Mouse (Mus musculus) neural tube, embryonic 14.5 days (tissue): ENCODE data around the gene Tmem63b. TPM values are rescaled to one million over a fixed set of nuclear protein-coding genes. Genes with fewer than 3 reads are reported as not detected.
A peak's percentile ranks its signal among the peaks of the same experiment; 100 is the strongest.

Source experiments
- ATAC-seq: fragments of 200-750 bp; cut with Nextera tagmentation; 2 replicates; pipeline ENCODE4 v1.8.0; 2017; ENCODE audit warnings: low read depth, mild to moderate bottlenecking, moderate TSS enrichment, moderate library complexity
- H3K27ac ChIP-seq: fragments of 300-500 bp; sonication (generic); 2 replicates; pipeline ENCODE4 v1.5.1; 2014; ENCODE audit warnings: low read depth, mild to moderate bottlenecking, control low read depth, low read length, moderate library complexity, mixed read lengths
- H3K27me3 ChIP-seq: fragments of 300-500 bp; sonication (generic); 2 replicates; pipeline ENCODE4 v1.6.1; 2014; ENCODE audit warnings: low read length; ENCODE audit not compliant: control insufficient read depth, insufficient read depth
- H3K36me3 ChIP-seq: fragments of 300-500 bp; sonication (generic); 2 replicates; pipeline ENCODE4 v1.6.1; 2014; ENCODE audit warnings: low read length, mixed read lengths; ENCODE audit not compliant: control insufficient read depth, insufficient read depth
- H3K4me1 ChIP-seq: fragments of 300-500 bp; sonication (generic); 2 replicates; pipeline ENCODE4 v1.6.1; 2014; ENCODE audit warnings: low read length; ENCODE audit not compliant: control insufficient read depth, insufficient read depth
- H3K4me2 ChIP-seq: fragments of 300-500 bp; sonication (generic); 2 replicates; pipeline ENCODE4 v1.6.1; 2014; ENCODE audit warnings: mild to moderate bottlenecking, low read depth, low read length, control low read depth
- H3K4me3 ChIP-seq: fragments of 300-500 bp; sonication (generic); 2 replicates; pipeline ENCODE4 v1.5.1; 2014; ENCODE audit warnings: low read depth, low read length, control low read depth, mixed read lengths
- H3K9ac ChIP-seq: fragments of 300-500 bp; sonication (generic); replicated peaks from 2 replicates; pipeline ENCODE4 v1.6.1; 2014; ENCODE audit warnings: low read depth, mild to moderate bottlenecking, control low read depth, low read length, mixed read lengths
- H3K9me3 ChIP-seq: fragments of 300-500 bp; sonication (generic); 2 replicates; pipeline ENCODE4 v1.6.1; 2016; ENCODE audit warnings: low read length; ENCODE audit not compliant: control insufficient read depth
- WGBS: fragments of 180-500 bp; shearing (Covaris S2); extraction: QIAGEN DNeasy Blood & Tissue Kit; methylation state at CpG from one replicate; pipeline ENCODE4 v1.1.7; 2014; 5-methylcytosine and 5-hydroxymethylcytosine counted together
- polyA plus RNA-seq: library from polyadenylated mRNA; unstranded; fragments of >200 nt; fragmentation: Nextera tagmentation; extraction: Ambion mirVana; gene quantifications from 2 replicates; pipeline ENCODE4 v1.2.1, GENCODE M21; 2014

Tmem63b gene
- polyA plus RNA-seq, 1 experiment from 2014 or later: 117 TPM

- ATAC-seq: no peak
- no peak overlapping the region for H3K9ac ChIP-seq
- H3K4me2 ChIP-seq: no peak overlapping the region
- no peaks in the 10 kb centered on the region for H3K36me3 ChIP-seq
- H3K27me3 ChIP-seq: no peaks in the 10 kb centered on the region
- no peaks in the 10 kb centered on the region for H3K9me3 ChIP-seq
- H3K4me3 ChIP-seq: no peak overlapping the region
- WGBS: 75% methylated on average over 10 of the region's 10 CpGs
- H3K4me1 ChIP-seq: peaks cover 12% of the 10 kb centered on the region
- H3K27ac ChIP-seq: no peak overlapping the region
Observed at GRCm38 (mm10) chr17:45729387-45729786, 42.7 kb upstream of the Tmem63b start.

- Histone ChIP-seq H3K4me2 (no peak overlapping the region), H3K9ac (no peak overlapping the region), H3K9me3 (no peaks in the 10 kb centered on the region), H3K27ac (no peak overlapping the region), H3K4me3 (no peak overlapping the region), H3K36me3 (no peaks in the 10 kb centered on the region), H3K27me3 (no peaks in the 10 kb centered on the region), H3K4me1 (peaks cover 5% of the 10 kb centered on the region; the same call in 1 of the 2 replicates)
- 62% methylated on average over 8 of the region's 8 CpGs for WGBS
- ATAC-seq: no peak
Observed at GRCm38 (mm10) chr17:45727983-45728723, 41.4 kb upstream of the Tmem63b start.

- H3K27me3 ChIP-seq: no peaks in the 10 kb centered on the region
- no peak for ATAC-seq
- no peaks in the 10 kb centered on the region for H3K9me3 ChIP-seq
- no peaks in the 10 kb centered on the region for H3K36me3 ChIP-seq
- 0 out of 2 replicates have a peak, but pooled peaks cover 3% of the 10 kb centered on the region for H3K4me1 ChIP-seq
- H3K9ac ChIP-seq: no peak overlapping the region
- no peak overlapping the region for H3K4me2 ChIP-seq
- WGBS: 88% methylated on average over 2 of the region's 2 CpGs
- H3K27ac ChIP-seq: no peak overlapping the region
- H3K4me3 ChIP-seq: no peak overlapping the region
Observed at GRCm38 (mm10) chr17:45727481-45727880, 40.8 kb upstream of the Tmem63b start.

GRCm38 (mm10) chr17:45726249-45726648 is 39.5 kb upstream of the Tmem63b start:
- 66% methylated on average over 7 of the region's 7 CpGs for whole genome bisulfite sequencing
- Histone ChIP-seq H3K4me1 (0 out of 2 replicates have a peak, but pooled peaks cover 3% of the 10 kb centered on the region), H3K4me2 (no peak overlapping the region), H3K27me3 (no peaks in the 10 kb centered on the region), H3K36me3 (no peaks in the 10 kb centered on the region), H3K27ac (no peak overlapping the region), H3K9me3 (no peaks in the 10 kb centered on the region), H3K4me3 (no peak overlapping the region), H3K9ac (no peak overlapping the region)
- no peak for ATAC-seq

- H3K4me3 ChIP-seq: no peak overlapping the region
- H3K27me3 ChIP-seq: no peaks in the 10 kb centered on the region
- H3K9ac ChIP-seq: no peak overlapping the region
- 0 out of 2 replicates have a peak, but pooled peaks cover 3% of the 10 kb centered on the region for H3K4me1 ChIP-seq
- no peak overlapping the region; the same call in 1 of the 2 replicates for H3K27ac ChIP-seq
- 82% methylated on average over 10 of the region's 10 CpGs for WGBS
- 0 out of 2 replicates have a peak, but pooled peaks have one; percentile 3 for ATAC-seq
- H3K4me2 ChIP-seq: no peak overlapping the region
- no peaks in the 10 kb centered on the region for H3K36me3 ChIP-seq
- no peaks in the 10 kb centered on the region for H3K9me3 ChIP-seq
Observed at GRCm38 (mm10) chr17:45724574-45724921, 37.8 kb upstream of the Tmem63b start.

- WGBS: 3% methylated on average over 25 of the region's 25 CpGs
- peak overlapping the region; percentile 65 for H3K9ac ChIP-seq
Observed at GRCm38 (mm10) chr17:45723732-45724573, 37.2 kb upstream of the Tmem63b start.

GRCm38 (mm10) chr17:45718323-45718722 is 31.6 kb upstream of the Tmem63b start:
- no peak overlapping the region for H3K4me2 ChIP-seq
- WGBS: 16% methylated on average over 10 of the region's 10 CpGs
- H3K36me3 ChIP-seq: no peaks in the 10 kb centered on the region
- no peaks in the 10 kb centered on the region for H3K9me3 ChIP-seq
- no peak overlapping the region for H3K27ac ChIP-seq
- 0 out of 2 replicates have a peak, but pooled peaks cover 2% of the 10 kb centered on the region for H3K4me1 ChIP-seq
- ATAC-seq: no peak
- H3K9ac ChIP-seq: no peak overlapping the region
- no peak overlapping the region for H3K4me3 ChIP-seq
- H3K27me3 ChIP-seq: no peaks in the 10 kb centered on the region

More at GRCm38 (mm10) chr17:45723732-45724573, 37.2 kb upstream of the Tmem63b start:
- Histone ChIP-seq H3K36me3 (no peaks in the 10 kb centered on the region), H3K4me1 (0 out of 2 replicates have a peak, but pooled peaks cover 3% of the 10 kb centered on the region), H3K27ac (peak overlapping the region; percentile 82), H3K9me3 (no peaks in the 10 kb centered on the region), H3K27me3 (no peaks in the 10 kb centered on the region), H3K4me2 (peak overlapping the region; percentile 53), H3K4me3 (peak overlapping the region; percentile 40)
- ATAC-seq: peak; percentile 80

GRCm38 (mm10) chr17:45711525-45711924 is 24.8 kb upstream of the Tmem63b start:
- Histone ChIP-seq H3K4me3 (no peak overlapping the region), H3K27me3 (no peaks in the 10 kb centered on the region), H3K36me3 (no peaks in the 10 kb centered on the region), H3K9me3 (no peaks in the 10 kb centered on the region), H3K27ac (no peak overlapping the region), H3K4me1 (no peaks in the 10 kb centered on the region), H3K9ac (no peak overlapping the region), H3K4me2 (no peak overlapping the region)
- no peak for ATAC-seq
- 59% methylated on average over 3 of the region's 3 CpGs for WGBS

GRCm38 (mm10) chr17:45710407-45710806 is 23.7 kb upstream of the Tmem63b start:
- no peaks in the 10 kb centered on the region for H3K36me3 ChIP-seq
- no peaks in the 10 kb centered on the region for H3K27me3 ChIP-seq
- no peak overlapping the region for H3K4me3 ChIP-seq
- 74% methylated on average over 8 of the region's 8 CpGs for WGBS
- H3K27ac ChIP-seq: no peak overlapping the region
- no peak overlapping the region for H3K4me2 ChIP-seq
- H3K4me1 ChIP-seq: no peaks in the 10 kb centered on the region
- no peak overlapping the region for H3K9ac ChIP-seq
- ATAC-seq: no peak
- H3K9me3 ChIP-seq: no peaks in the 10 kb centered on the region
